Mouse (Mus musculus) G1E (cell line): ENCODE measurements around the gene Nrp1.

Source experiments
- CTCF ChIP-seq: IDR thresholded peaks from 2 replicates; pipeline ENCODE4 v1.5.1; 2012; ENCODE audit warnings: low read depth, low read length, inconsistent platforms, mixed read lengths
- GATA1 ChIP-seq: IDR thresholded peaks from 2 replicates; pipeline ENCODE4 v1.6.1; 2012; ENCODE audit warnings: borderline replicate concordance, low read length, inconsistent platforms, mixed read lengths
- GATA2 ChIP-seq: IDR thresholded peaks from 2 replicates; pipeline ENCODE4 v1.6.1; 2012; ENCODE audit warnings: low read depth, low read length, inconsistent platforms, borderline replicate concordance
- POLR2AphosphoS5 ChIP-seq: IDR thresholded peaks from 2 replicates; pipeline ENCODE4 v1.6.1; 2012; ENCODE audit warnings: low read depth, low read length, inconsistent platforms; ENCODE audit not compliant: insufficient replicate concordance
- TAL1 ChIP-seq: conservative IDR thresholded peaks from 2 replicates; pipeline ENCODE4 v1.6.1; 2012; ENCODE audit warnings: low read depth, low read length, inconsistent platforms, mixed read lengths

DNA sequence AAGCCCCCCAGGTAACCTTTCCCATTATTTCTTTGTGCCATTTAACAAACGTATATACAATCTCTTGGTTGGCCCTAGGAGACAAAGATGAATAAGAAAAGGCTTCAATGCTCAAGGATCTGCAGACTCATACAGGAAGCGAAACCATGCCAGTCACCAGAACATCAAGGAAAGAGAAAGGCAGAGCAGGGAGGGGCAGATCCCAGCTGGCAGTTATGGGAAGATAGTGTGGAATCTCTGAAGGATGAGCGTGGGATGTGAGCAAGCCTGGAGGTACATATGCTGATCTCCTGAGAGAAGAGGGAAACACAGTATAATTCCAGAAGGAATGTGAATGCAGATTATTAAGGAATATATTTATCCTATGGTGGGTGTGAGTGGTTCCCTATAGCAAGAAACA lies 22.4 kb upstream of the Nrp1 start:
- no peak for TF ChIP-seq CTCF
- TF ChIP-seq TAL1 = no peak
- no peak for TF ChIP-seq GATA1
- no peak for TF ChIP-seq POLR2AphosphoS5
- TF ChIP-seq GATA2 = no peak
